Mouse (Mus musculus): ENCODE data around the gene Igsf9. TPM values are rescaled to one million over a fixed set of nuclear protein-coding genes. Genes with fewer than 3 reads are reported as not detected.
A peak's percentile ranks its signal among the peaks of the same experiment; 100 is the strongest.

Igsf9 gene
- polyA plus RNA-seq, 1 experiment from 2014 or later: 12.0 TPM

GRCm38 (mm10) chr1:172441935-172442445 lies 39.6 kb upstream of the Igsf9 start:
- Histone ChIP-seq H3K27ac (ENCODE audit: low read depth, low read length) (no peak overlapping the region), H3K4me2 (no peak overlapping the region), H3K9ac (ENCODE audit: low read depth, low read length) (no peak overlapping the region), H3K36me3 (ENCODE audit: control insufficient read depth, insufficient read depth, low read length) (no peaks in the 10 kb centered on the region), H3K27me3 (ENCODE audit: control insufficient read depth, insufficient read depth, low read length) (no peaks in the 10 kb centered on the region), H3K4me1 (ENCODE audit: control insufficient read depth, insufficient read depth, low read length) (no peaks in the 10 kb centered on the region; the same call in 1 of the 2 replicates), H3K4me3 (ENCODE audit: low read depth, low read length) (no peak overlapping the region), H3K9me3 (replicated peaks; ENCODE audit: control insufficient read depth, low read length) (no peaks in the 10 kb centered on the region)
- 79% methylated on average over 9 of the region's 9 CpGs for WGBS (ENCODE audit: insufficient replicate concordance)
- ATAC-seq (replicated peaks; ENCODE audit: insufficient number of reproducible peaks, low FRiP score, low TSS enrichment): no peak

- WGBS (ENCODE audit: insufficient replicate concordance): 10% methylated on average over 2 of the region's 2 CpGs
- no peaks in the 10 kb centered on the region for H3K9me3 ChIP-seq (replicated peaks; ENCODE audit: control insufficient read depth, low read length)
- H3K4me1 ChIP-seq (ENCODE audit: control insufficient read depth, insufficient read depth, low read length): no peaks in the 10 kb centered on the region
- H3K27me3 ChIP-seq (ENCODE audit: control insufficient read depth, insufficient read depth, low read length): no peaks in the 10 kb centered on the region
- no peaks in the 10 kb centered on the region for H3K36me3 ChIP-seq (ENCODE audit: control insufficient read depth, insufficient read depth, low read length)
- no peak for ATAC-seq (replicated peaks; ENCODE audit: insufficient number of reproducible peaks, low FRiP score, low TSS enrichment)
- H3K4me3 ChIP-seq (ENCODE audit: low read depth, low read length): no peak overlapping the region
- no peak overlapping the region for H3K27ac ChIP-seq (ENCODE audit: low read depth, low read length)
- H3K4me2 ChIP-seq: no peak overlapping the region
- no peak overlapping the region for H3K9ac ChIP-seq (ENCODE audit: low read depth, low read length)
Measured at GRCm38 (mm10) chr1:172450226-172450625, 31.4 kb upstream of the Igsf9 start.

- WGBS (ENCODE audit: insufficient replicate concordance): 34% methylated on average over 17 of the region's 17 CpGs
- Histone ChIP-seq H3K27me3 (ENCODE audit: control insufficient read depth, insufficient read depth, low read length) (no peaks in the 10 kb centered on the region), H3K27ac (ENCODE audit: low read depth, low read length) (no peak overlapping the region), H3K9ac (ENCODE audit: low read depth, low read length) (no peak overlapping the region), H3K4me1 (ENCODE audit: control insufficient read depth, insufficient read depth, low read length) (no peaks in the 10 kb centered on the region), H3K4me3 (ENCODE audit: low read depth, low read length) (no peak overlapping the region), H3K4me2 (no peak overlapping the region), H3K9me3 (replicated peaks; ENCODE audit: control insufficient read depth, low read length) (no peaks in the 10 kb centered on the region), H3K36me3 (ENCODE audit: control insufficient read depth, insufficient read depth, low read length) (no peaks in the 10 kb centered on the region)
- no peak for ATAC-seq (replicated peaks; ENCODE audit: insufficient number of reproducible peaks, low FRiP score, low TSS enrichment)
Measured at GRCm38 (mm10) chr1:172450848-172451470, 30.6 kb upstream of the Igsf9 start.

- no peaks in the 10 kb centered on the region for H3K4me1 ChIP-seq (ENCODE audit: control insufficient read depth, insufficient read depth, low read length)
- no peak for ATAC-seq (replicated peaks; ENCODE audit: insufficient number of reproducible peaks, low FRiP score, low TSS enrichment)
- H3K9me3 ChIP-seq (replicated peaks; ENCODE audit: control insufficient read depth, low read length): no peaks in the 10 kb centered on the region
- H3K4me3 ChIP-seq (ENCODE audit: low read depth, low read length): no peak overlapping the region
- H3K27ac ChIP-seq (ENCODE audit: low read depth, low read length): no peak overlapping the region
- H3K36me3 ChIP-seq (ENCODE audit: control insufficient read depth, insufficient read depth, low read length): no peaks in the 10 kb centered on the region
- 78% methylated on average over 2 of the region's 2 CpGs for WGBS (ENCODE audit: insufficient replicate concordance)
- no peaks in the 10 kb centered on the region for H3K27me3 ChIP-seq (ENCODE audit: control insufficient read depth, insufficient read depth, low read length)
- H3K9ac ChIP-seq (ENCODE audit: low read depth, low read length): no peak overlapping the region
- no peak overlapping the region for H3K4me2 ChIP-seq
Measured at GRCm38 (mm10) chr1:172452911-172453310, 28.7 kb upstream of the Igsf9 start.

GRCm38 (mm10) chr1:172453810-172454209 lies 27.8 kb upstream of the Igsf9 start:
- no peak for ATAC-seq (replicated peaks; ENCODE audit: insufficient number of reproducible peaks, low FRiP score, low TSS enrichment)
- Histone ChIP-seq H3K4me2 (no peak overlapping the region), H3K9ac (ENCODE audit: low read depth, low read length) (no peak overlapping the region), H3K27ac (ENCODE audit: low read depth, low read length) (no peak overlapping the region), H3K9me3 (replicated peaks; ENCODE audit: control insufficient read depth, low read length) (no peaks in the 10 kb centered on the region), H3K4me3 (ENCODE audit: low read depth, low read length) (no peak overlapping the region), H3K36me3 (ENCODE audit: control insufficient read depth, insufficient read depth, low read length) (no peaks in the 10 kb centered on the region), H3K4me1 (ENCODE audit: control insufficient read depth, insufficient read depth, low read length) (no peaks in the 10 kb centered on the region), H3K27me3 (ENCODE audit: control insufficient read depth, insufficient read depth, low read length) (no peaks in the 10 kb centered on the region)
- 81% methylated on average over 2 of the region's 2 CpGs for WGBS (ENCODE audit: insufficient replicate concordance)

GRCm38 (mm10) chr1:172455416-172455815 lies 26.2 kb upstream of the Igsf9 start:
- no peak overlapping the region for H3K4me2 ChIP-seq
- H3K4me3 ChIP-seq (ENCODE audit: low read depth, low read length): no peak overlapping the region
- ATAC-seq (replicated peaks; ENCODE audit: insufficient number of reproducible peaks, low FRiP score, low TSS enrichment): no peak
- no peaks in the 10 kb centered on the region for H3K27me3 ChIP-seq (ENCODE audit: control insufficient read depth, insufficient read depth, low read length)
- H3K36me3 ChIP-seq (ENCODE audit: control insufficient read depth, insufficient read depth, low read length): no peaks in the 10 kb centered on the region
- no peak overlapping the region for H3K9ac ChIP-seq (ENCODE audit: low read depth, low read length)
- H3K9me3 ChIP-seq (replicated peaks; ENCODE audit: control insufficient read depth, low read length): no peaks in the 10 kb centered on the region
- 31% methylated on average over 4 of the region's 4 CpGs for WGBS (ENCODE audit: insufficient replicate concordance)
- no peak overlapping the region for H3K27ac ChIP-seq (ENCODE audit: low read depth, low read length)
- no peaks in the 10 kb centered on the region for H3K4me1 ChIP-seq (ENCODE audit: control insufficient read depth, insufficient read depth, low read length)

- H3K27ac ChIP-seq (ENCODE audit: low read depth, low read length): no peak overlapping the region
- H3K4me3 ChIP-seq (ENCODE audit: low read depth, low read length): no peak overlapping the region
- H3K27me3 ChIP-seq (ENCODE audit: control insufficient read depth, insufficient read depth, low read length): no peaks in the 10 kb centered on the region
- no peak overlapping the region for H3K4me2 ChIP-seq
- H3K4me1 ChIP-seq (ENCODE audit: control insufficient read depth, insufficient read depth, low read length): no peaks in the 10 kb centered on the region
- 50% methylated on average over 7 of the region's 7 CpGs for WGBS (ENCODE audit: insufficient replicate concordance)
- ATAC-seq (replicated peaks; ENCODE audit: insufficient number of reproducible peaks, low FRiP score, low TSS enrichment): 0 out of 2 replicates have a peak, but pooled peaks have one; percentile 26
- no peaks in the 10 kb centered on the region for H3K36me3 ChIP-seq (ENCODE audit: control insufficient read depth, insufficient read depth, low read length)
- H3K9ac ChIP-seq (ENCODE audit: low read depth, low read length): no peak overlapping the region
- H3K9me3 ChIP-seq (replicated peaks; ENCODE audit: control insufficient read depth, low read length): no peaks in the 10 kb centered on the region
Measured at GRCm38 (mm10) chr1:172456001-172456677, 25.4 kb upstream of the Igsf9 start.

GRCm38 (mm10) chr1:172457196-172457595 lies 24.4 kb upstream of the Igsf9 start:
- Histone ChIP-seq H3K4me1 (ENCODE audit: control insufficient read depth, insufficient read depth, low read length) (no peaks in the 10 kb centered on the region), H3K27ac (ENCODE audit: low read depth, low read length) (no peak overlapping the region), H3K9ac (ENCODE audit: low read depth, low read length) (no peak overlapping the region), H3K4me2 (no peak overlapping the region), H3K4me3 (ENCODE audit: low read depth, low read length) (no peak overlapping the region), H3K36me3 (ENCODE audit: control insufficient read depth, insufficient read depth, low read length) (no peaks in the 10 kb centered on the region), H3K27me3 (ENCODE audit: control insufficient read depth, insufficient read depth, low read length) (no peaks in the 10 kb centered on the region), H3K9me3 (replicated peaks; ENCODE audit: control insufficient read depth, low read length) (no peaks in the 10 kb centered on the region)
- WGBS (ENCODE audit: insufficient replicate concordance): 86% methylated on average over 3 of the region's 3 CpGs
- ATAC-seq (replicated peaks; ENCODE audit: insufficient number of reproducible peaks, low FRiP score, low TSS enrichment): no peak

GRCm38 (mm10) chr1:172458041-172458440 lies 23.5 kb upstream of the Igsf9 start:
- no peaks in the 10 kb centered on the region for H3K4me1 ChIP-seq (ENCODE audit: control insufficient read depth, insufficient read depth, low read length)
- H3K4me3 ChIP-seq (ENCODE audit: low read depth, low read length): no peak overlapping the region
- no peaks in the 10 kb centered on the region for H3K27me3 ChIP-seq (ENCODE audit: control insufficient read depth, insufficient read depth, low read length)
- no peaks in the 10 kb centered on the region for H3K9me3 ChIP-seq (replicated peaks; ENCODE audit: control insufficient read depth, low read length)
- H3K27ac ChIP-seq (ENCODE audit: low read depth, low read length): no peak overlapping the region
- H3K4me2 ChIP-seq: no peak overlapping the region
- H3K36me3 ChIP-seq (ENCODE audit: control insufficient read depth, insufficient read depth, low read length): no peaks in the 10 kb centered on the region
- no peak for ATAC-seq (replicated peaks; ENCODE audit: insufficient number of reproducible peaks, low FRiP score, low TSS enrichment)
- 70% methylated on average over 3 of the region's 3 CpGs for WGBS (ENCODE audit: insufficient replicate concordance)
- H3K9ac ChIP-seq (ENCODE audit: low read depth, low read length): no peak overlapping the region

Data from heart, embryonic 11.5 days (tissue).